Mouse (Mus musculus) testis, adult 2 months (tissue): Measurements from ENCODE around the gene Rfxank. TPM values are rescaled to one million over a fixed set of nuclear protein-coding genes. Genes with fewer than 3 reads are reported as not detected.
A peak's percentile ranks its signal among the peaks of the same experiment; 100 is the strongest.

Experiments
- H3K27ac ChIP-seq: fragments of 200-500 bp; 2 replicates; pipeline ENCODE4 v1.5.1; 2012; ENCODE audit warnings: low read depth, low read length; ENCODE audit not compliant: control insufficient read depth, insufficient read depth
- H3K27me3 ChIP-seq: fragments of 200-500 bp; 2 replicates; pipeline ENCODE4 v1.6.1; 2012; ENCODE audit warnings: mild to moderate bottlenecking, low read length, moderate library complexity; ENCODE audit not compliant: control insufficient read depth, insufficient read depth
- H3K36me3 ChIP-seq: fragments of 200-500 bp; 2 replicates; pipeline ENCODE4 v1.6.1; 2012; ENCODE audit warnings: mild to moderate bottlenecking, low read length; ENCODE audit not compliant: control insufficient read depth, insufficient read depth
- H3K4me1 ChIP-seq: fragments of 200-500 bp; 2 replicates; pipeline ENCODE4 v1.6.1; 2012; ENCODE audit warnings: low read length; ENCODE audit not compliant: control insufficient read depth, insufficient read depth
- H3K4me3 ChIP-seq: fragments of 200-500 bp; 2 replicates; pipeline ENCODE4 v1.5.1; 2012; ENCODE audit warnings: low read depth, mild to moderate bottlenecking, low read length, moderate library complexity, mixed read lengths; ENCODE audit not compliant: control insufficient read depth
- CTCF ChIP-seq: fragments of 200-500 bp; IDR thresholded peaks from 2 replicates; pipeline ENCODE4 v1.5.1; 2012; ENCODE audit warnings: low read depth, mild to moderate bottlenecking, inconsistent platforms, low read length, moderate library complexity; ENCODE audit not compliant: control insufficient read depth, insufficient read depth, insufficient replicate concordance
- POLR2A ChIP-seq: fragments of 200-500 bp; IDR thresholded peaks from 2 replicates; pipeline ENCODE4 v1.6.1; 2012; ENCODE audit warnings: low read depth, mild to moderate bottlenecking, inconsistent platforms, low read length, moderate library complexity; ENCODE audit not compliant: control insufficient read depth
- polyA plus RNA-seq: library from polyadenylated mRNA; depleted of rRNA; stranded (reverse); fragments of >200 nt; gene quantifications from 2 replicates; pipeline ENCODE4 v1.2.3, GENCODE M21; 2012

Rfxank gene
- polyA plus RNA-seq, 1 experiment, result 19.1 TPM

GRCm38 (mm10) chr8:70147678-70148607 lies 9.0 kb upstream of the Rfxank start:
- TF ChIP-seq CTCF (no peak), POLR2A (no peak)
- Histone ChIP-seq H3K27ac (no peak overlapping the region), H3K4me1 (peaks cover 5% of the 10 kb centered on the region), H3K4me3 (no peak overlapping the region), H3K36me3 (no peaks in the 10 kb centered on the region), H3K27me3 (no peaks in the 10 kb centered on the region)

GRCm38 (mm10) chr8:70139981-70140380 lies 1.0 kb upstream of the Rfxank start:
- peaks cover 4% of the 10 kb centered on the region for H3K4me1 ChIP-seq
- no peak for TF ChIP-seq POLR2A
- no peak for TF ChIP-seq CTCF
- no peaks in the 10 kb centered on the region for H3K36me3 ChIP-seq
- H3K27ac ChIP-seq, result peak overlapping the region; percentile 75
- no peaks in the 10 kb centered on the region for H3K27me3 ChIP-seq
- peak overlapping the region; percentile 98 for H3K4me3 ChIP-seq

GRCm38 (mm10) chr8:70137890-70138289 lies 1.1 kb downstream of the Rfxank start:
- Histone ChIP-seq H3K27ac (no peak overlapping the region), H3K36me3 (no peaks in the 10 kb centered on the region; the same call in 1 of the 2 replicates), H3K27me3 (no peaks in the 10 kb centered on the region), H3K4me1 (peaks cover 4% of the 10 kb centered on the region), H3K4me3 (no peak overlapping the region)
- TF ChIP-seq POLR2A, result no peak
- TF ChIP-seq CTCF, result no peak

GRCm38 (mm10) chr8:70136591-70136990 lies 2.4 kb downstream of the Rfxank start:
- no peak overlapping the region for H3K27ac ChIP-seq
- TF ChIP-seq CTCF (no peak), POLR2A (no peak)
- no peaks in the 10 kb centered on the region for H3K27me3 ChIP-seq
- H3K4me1 ChIP-seq, result peaks cover 7% of the 10 kb centered on the region
- no peaks in the 10 kb centered on the region; the same call in none of the 2 replicates for H3K36me3 ChIP-seq
- no peak overlapping the region for H3K4me3 ChIP-seq

- Histone ChIP-seq H3K4me3 (no peak overlapping the region), H3K4me1 (peaks cover 15% of the 10 kb centered on the region), H3K36me3 (no peaks in the 10 kb centered on the region; the same call in none of the 2 replicates), H3K27me3 (no peaks in the 10 kb centered on the region), H3K27ac (no peak overlapping the region)
- TF ChIP-seq CTCF (no peak), POLR2A (no peak)
Measured at GRCm38 (mm10) chr8:70134931-70135330, 4.0 kb downstream of the Rfxank start.

- H3K27me3 ChIP-seq, result no peaks in the 10 kb centered on the region
- peaks cover 15% of the 10 kb centered on the region for H3K4me1 ChIP-seq
- TF ChIP-seq CTCF (no peak), POLR2A (no peak)
- no peak overlapping the region for H3K27ac ChIP-seq
- H3K4me3 ChIP-seq, result no peak overlapping the region
- no peaks in the 10 kb centered on the region; the same call in none of the 2 replicates for H3K36me3 ChIP-seq
Measured at GRCm38 (mm10) chr8:70134086-70134485, 4.9 kb downstream of the Rfxank start.

- H3K27me3 ChIP-seq, result no peaks in the 10 kb centered on the region
- peaks cover 11% of the 10 kb centered on the region for H3K4me1 ChIP-seq
- no peaks in the 10 kb centered on the region; the same call in none of the 2 replicates for H3K36me3 ChIP-seq
- peak within 1 kb of the TSS; percentile 90 for H3K4me3 ChIP-seq
- TF ChIP-seq POLR2A, result peak; percentile 40; the same call in 1 of the 2 replicates
- TF ChIP-seq CTCF, result no peak
- peak within 1 kb of the TSS; percentile 63 for H3K27ac ChIP-seq
Measured at GRCm38 (mm10) chr8:70131166-70131883, 7.6 kb downstream of the Rfxank start, which contains the start of gene Nr2c2ap. Gene Nr2c2ap (plus strand): TSS chr8:70131333.
